Mouse (Mus musculus) midbrain, embryonic 16.5 days (tissue): ENCODE data around the gene Zmiz1. TPM values are rescaled to one million over a fixed set of nuclear protein-coding genes. Genes with fewer than 3 reads are reported as not detected.

Source experiments
- ATAC-seq: fragments of 200-750 bp; cut with Nextera tagmentation; 2 replicates; pipeline ENCODE4 v1.8.0; 2017; ENCODE audit warnings: moderate TSS enrichment
- H3K27ac ChIP-seq: fragments of 300-500 bp; sonication (generic); 2 replicates; pipeline ENCODE4 v1.5.1; 2014; ENCODE audit warnings: mild to moderate bottlenecking, low read length, mixed read lengths
- H3K27me3 ChIP-seq: fragments of 300-500 bp; sonication (generic); 2 replicates; pipeline ENCODE4 v1.6.1; 2014; ENCODE audit warnings: low read depth, low read length, mixed read lengths; ENCODE audit not compliant: control insufficient read depth, insufficient read depth
- H3K36me3 ChIP-seq: fragments of 300-500 bp; sonication (generic); 2 replicates; pipeline ENCODE4 v1.6.1; 2014; ENCODE audit warnings: mild to moderate bottlenecking, low read length, moderate library complexity, mixed read lengths; ENCODE audit not compliant: control insufficient read depth, insufficient read depth
- H3K4me1 ChIP-seq: fragments of 300-500 bp; sonication (generic); 2 replicates; pipeline ENCODE4 v1.6.1; 2014; ENCODE audit warnings: mild to moderate bottlenecking, low read length, mixed read lengths; ENCODE audit not compliant: control insufficient read depth, insufficient read depth
- H3K4me2 ChIP-seq: fragments of 300-500 bp; sonication (generic); 2 replicates; pipeline ENCODE4 v1.6.1; 2014; ENCODE audit warnings: mild to moderate bottlenecking, low read length, mixed read lengths
- H3K4me3 ChIP-seq: fragments of 300-500 bp; sonication (generic); 2 replicates; pipeline ENCODE4 v1.5.1; 2014; ENCODE audit warnings: low read depth, mild to moderate bottlenecking, low read length, moderate library complexity, mixed read lengths
- H3K9ac ChIP-seq: fragments of 300-500 bp; sonication (generic); 2 replicates; pipeline ENCODE4 v1.6.1; 2014; ENCODE audit warnings: low read depth, low read length, mixed read lengths
- H3K9me3 ChIP-seq: fragments of 300-500 bp; sonication (generic); replicated peaks from 2 replicates; pipeline ENCODE4 v1.6.1; 2014; ENCODE audit warnings: mild to moderate bottlenecking, low read length, mixed read lengths; ENCODE audit not compliant: control insufficient read depth, poor library complexity, severe bottlenecking
- WGBS: fragments of 180-500 bp; shearing (Covaris S2); extraction: QIAGEN DNeasy Blood & Tissue Kit; methylation state at CpG from one replicate; pipeline ENCODE4 v1.1.7; 2014; 5-methylcytosine and 5-hydroxymethylcytosine counted together
- polyA plus RNA-seq: library from polyadenylated mRNA; unstranded; fragments of >200 nt; fragmentation: Nextera tagmentation; extraction: Ambion mirVana; gene quantifications from 2 replicates; pipeline ENCODE4 v1.2.1, GENCODE M21; 2015

Zmiz1 gene
- polyA plus RNA-seq, 1 experiment from 2014 or later: 54.2 TPM

DNA sequence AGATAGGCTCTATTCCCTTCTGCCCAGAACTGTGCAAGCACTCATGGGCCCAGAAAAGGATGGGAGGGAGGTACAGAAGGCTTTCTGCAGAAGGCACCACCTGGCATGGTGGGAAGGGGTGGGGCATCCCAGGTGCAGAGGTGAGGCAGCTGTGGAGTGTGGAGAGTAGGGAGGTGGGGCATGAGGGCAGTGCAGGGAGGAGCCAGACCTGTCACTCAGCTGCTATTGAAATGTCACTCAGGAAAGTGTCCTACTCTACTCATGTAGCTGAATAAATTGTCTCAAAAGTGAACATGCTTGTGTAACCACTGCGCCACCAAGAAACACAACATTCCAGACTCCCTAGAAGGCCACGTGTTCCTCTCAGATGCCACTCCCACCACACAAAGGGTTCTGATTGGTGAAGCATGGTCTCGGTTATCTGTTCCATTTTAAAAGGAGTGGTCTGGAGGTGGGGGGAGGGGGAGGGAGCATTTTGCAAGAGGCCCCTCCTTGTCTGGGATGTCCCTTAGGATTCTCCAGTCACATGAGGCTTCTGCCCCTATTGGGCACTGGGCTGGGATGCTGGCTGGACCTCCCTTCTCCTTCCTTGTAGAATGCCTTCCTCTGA lies 41.6 kb downstream of the Zmiz1 start:
- peaks cover 44% of the 10 kb centered on the region for H3K4me1 ChIP-seq

DNA sequence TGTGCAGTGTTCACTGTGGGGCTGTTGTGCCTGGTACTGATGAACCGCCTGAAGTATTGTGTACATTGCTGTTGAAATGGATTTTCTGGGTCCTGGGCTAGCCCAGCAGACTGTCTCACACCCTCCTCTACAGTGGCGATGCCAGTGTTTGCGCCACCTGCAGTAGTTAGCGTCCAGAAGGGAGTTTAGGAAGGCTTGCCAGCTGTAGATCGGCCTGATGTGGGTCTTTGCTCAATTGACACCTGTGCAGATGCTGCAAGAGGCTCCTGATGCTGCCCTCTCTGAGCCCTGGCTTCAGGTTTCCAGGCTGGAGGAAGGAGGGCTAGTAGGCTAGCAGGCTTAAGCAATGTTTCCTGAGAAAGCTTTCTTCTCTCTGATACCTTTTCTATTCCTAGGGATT lies 42.5 kb downstream of the Zmiz1 start:
- 87% methylated on average over 5 of the region's 5 CpGs for WGBS
- Histone ChIP-seq H3K27me3 (no peaks in the 10 kb centered on the region), H3K27ac (no peak overlapping the region), H3K4me3 (no peak overlapping the region), H3K9ac (no peak overlapping the region), H3K9me3 (no peaks in the 10 kb centered on the region), H3K4me2 (no peak overlapping the region), H3K36me3 (peaks cover 5% of the 10 kb centered on the region; the same call in 1 of the 2 replicates), H3K4me1 (peaks cover 38% of the 10 kb centered on the region)
- ATAC-seq: no peak

More for the DNA sequence above, 41.6 kb downstream of the Zmiz1 start:
- H3K9ac ChIP-seq: no peak overlapping the region
- 38% methylated on average over 3 of the region's 3 CpGs for WGBS
- ATAC-seq: no peak; the same call in 1 of the 2 replicates
- H3K36me3 ChIP-seq: peaks cover 5% of the 10 kb centered on the region; the same call in 1 of the 2 replicates
- H3K4me3 ChIP-seq: no peak overlapping the region
- no peaks in the 10 kb centered on the region for H3K9me3 ChIP-seq
- no peak overlapping the region for H3K27ac ChIP-seq
- H3K4me2 ChIP-seq: no peak overlapping the region
- H3K27me3 ChIP-seq: no peaks in the 10 kb centered on the region

- Histone ChIP-seq H3K9ac (no peak overlapping the region), H3K36me3 (peaks cover 5% of the 10 kb centered on the region; the same call in 1 of the 2 replicates), H3K4me1 (peaks cover 32% of the 10 kb centered on the region), H3K27ac (no peak overlapping the region), H3K27me3 (no peaks in the 10 kb centered on the region), H3K9me3 (no peaks in the 10 kb centered on the region), H3K4me2 (no peak overlapping the region), H3K4me3 (no peak overlapping the region)
- 95% methylated on average over 3 of the region's 3 CpGs for WGBS
- no peak for ATAC-seq
Measured at GRCm38 (mm10) chr14:25502355-25502754, 43.4 kb downstream of the Zmiz1 start.

DNA sequence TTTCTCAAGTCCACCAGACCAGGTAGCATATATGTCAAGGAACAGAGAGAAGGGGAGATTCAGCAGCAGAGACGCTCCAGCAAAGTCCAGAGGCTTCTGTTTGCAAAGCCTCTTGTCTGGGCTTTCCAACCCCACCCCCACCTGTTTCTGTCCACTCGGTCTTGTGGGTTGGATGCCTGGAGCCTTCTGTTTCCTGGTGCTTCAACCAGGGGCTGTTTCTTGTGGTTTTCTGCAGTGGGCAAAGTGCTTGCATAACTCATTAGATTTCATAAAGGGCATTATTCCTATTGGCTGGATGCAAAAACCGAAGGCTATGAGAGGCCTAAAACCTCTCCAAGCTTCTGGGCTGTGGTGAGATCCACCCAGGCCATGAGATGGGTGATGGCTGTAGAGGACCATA lies 45.3 kb downstream of the Zmiz1 start:
- 82% methylated on average over 3 of the region's 3 CpGs for WGBS
- peaks cover 13% of the 10 kb centered on the region for H3K4me1 ChIP-seq
- H3K9ac ChIP-seq: no peak overlapping the region
- H3K9me3 ChIP-seq: no peaks in the 10 kb centered on the region
- H3K4me2 ChIP-seq: no peak overlapping the region
- no peak for ATAC-seq
- H3K27ac ChIP-seq: no peak overlapping the region
- H3K4me3 ChIP-seq: no peak overlapping the region
- peaks cover 5% of the 10 kb centered on the region; the same call in 1 of the 2 replicates for H3K36me3 ChIP-seq
- no peaks in the 10 kb centered on the region for H3K27me3 ChIP-seq

DNA sequence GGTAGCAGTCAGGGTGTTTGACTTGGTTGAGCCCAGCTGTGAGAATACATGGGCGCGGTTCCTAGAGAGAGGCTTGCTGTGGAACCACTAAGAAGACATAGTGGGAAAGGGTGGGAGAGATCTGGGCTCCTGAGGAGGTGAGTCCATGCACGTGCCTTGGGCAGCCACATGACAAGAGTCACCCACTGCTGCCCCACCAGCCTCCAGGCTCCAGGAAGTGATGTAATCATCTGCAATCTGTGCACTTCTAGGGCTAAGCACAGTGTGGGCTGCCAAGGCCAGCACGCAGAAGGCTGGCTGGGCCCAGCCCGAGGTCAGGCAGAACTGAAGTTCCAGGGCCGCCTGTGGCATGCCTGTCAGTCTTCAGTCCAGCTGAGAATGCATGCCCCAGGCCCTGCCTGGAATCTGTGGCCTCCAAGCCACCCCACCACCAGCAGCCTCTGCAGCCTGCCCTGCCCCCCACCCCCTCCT lies 46.3 kb downstream of the Zmiz1 start:
- WGBS: 81% methylated on average over 6 of the region's 6 CpGs
- H3K27me3 ChIP-seq: no peaks in the 10 kb centered on the region
- no peak overlapping the region for H3K9ac ChIP-seq
- H3K27ac ChIP-seq: no peak overlapping the region
- no peaks in the 10 kb centered on the region for H3K9me3 ChIP-seq
- H3K36me3 ChIP-seq: peaks cover 5% of the 10 kb centered on the region; the same call in 1 of the 2 replicates
- H3K4me2 ChIP-seq: no peak overlapping the region
- H3K4me3 ChIP-seq: no peak overlapping the region
- ATAC-seq: no peak
- peaks cover 5% of the 10 kb centered on the region; the same call in 1 of the 2 replicates for H3K4me1 ChIP-seq

DNA sequence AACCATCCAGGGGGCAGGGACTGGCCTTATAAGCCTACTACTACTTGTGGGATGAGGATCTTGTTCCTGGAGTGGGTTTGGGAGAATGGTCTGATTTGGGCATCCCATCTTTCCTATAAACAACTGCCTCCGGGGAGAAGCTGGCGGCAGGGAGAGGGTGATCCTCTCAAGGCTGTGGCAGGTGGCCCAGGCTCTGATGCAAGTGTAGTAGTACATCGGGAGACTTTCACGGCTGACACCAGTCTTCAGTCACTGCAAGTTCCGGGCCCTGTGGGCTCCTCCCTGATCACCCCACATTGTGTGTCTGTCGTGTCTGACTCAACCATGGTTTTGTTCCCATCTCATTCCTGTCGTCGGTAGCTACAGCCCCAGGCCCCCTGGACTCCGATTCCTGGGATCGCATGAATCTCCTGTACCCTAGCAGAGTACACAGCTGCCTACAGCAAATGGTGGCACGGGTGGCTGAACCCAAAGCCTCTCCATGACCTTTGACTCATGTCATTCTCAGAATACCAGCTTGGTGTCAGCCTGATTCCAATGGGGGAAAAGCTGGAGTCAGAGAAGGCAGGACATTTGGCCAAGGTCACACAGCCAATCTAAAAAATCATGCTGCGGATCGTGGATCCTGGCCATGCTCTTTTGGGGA lies 49.2 kb downstream of the Zmiz1 start:
- H3K9me3 ChIP-seq: no peaks in the 10 kb centered on the region
- peaks cover 29% of the 10 kb centered on the region for H3K4me1 ChIP-seq
- 75% methylated on average over 13 of the region's 13 CpGs for WGBS
- no peaks in the 10 kb centered on the region for H3K27me3 ChIP-seq
- no peak overlapping the region for H3K9ac ChIP-seq
- H3K4me2 ChIP-seq: no peak overlapping the region
- no peak for ATAC-seq
- H3K4me3 ChIP-seq: no peak overlapping the region
- H3K27ac ChIP-seq: no peak overlapping the region
- H3K36me3 ChIP-seq: peaks cover 5% of the 10 kb centered on the region; the same call in 1 of the 2 replicates

DNA sequence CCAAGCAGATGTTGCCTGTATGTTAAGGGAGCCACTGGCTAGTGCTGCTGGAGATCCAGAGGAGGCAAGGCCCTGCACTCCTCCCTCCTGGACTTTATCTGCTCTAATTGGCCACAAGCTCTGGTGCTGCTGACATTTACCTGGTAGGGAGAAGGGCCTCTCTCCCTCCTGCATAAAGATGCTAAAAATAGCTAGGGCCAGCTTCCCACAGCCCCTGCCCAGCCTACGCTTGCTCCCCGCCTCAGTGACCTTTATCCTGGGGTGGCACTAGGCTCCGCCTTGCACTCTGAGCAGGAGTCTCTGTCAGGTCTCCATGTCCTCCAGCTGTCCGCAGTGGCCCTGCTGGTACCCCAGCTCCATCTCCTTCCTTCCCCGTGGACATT lies 49.8 kb downstream of the Zmiz1 start:
- Histone ChIP-seq H3K4me3 (no peak overlapping the region), H3K27me3 (no peaks in the 10 kb centered on the region), H3K4me1 (peaks cover 34% of the 10 kb centered on the region), H3K4me2 (no peak overlapping the region), H3K36me3 (peaks cover 5% of the 10 kb centered on the region; the same call in 1 of the 2 replicates), H3K27ac (no peak overlapping the region), H3K9me3 (no peaks in the 10 kb centered on the region), H3K9ac (no peak overlapping the region)
- no peak for ATAC-seq
- WGBS: 85% methylated on average over 5 of the region's 5 CpGs

- 92% methylated on average over 20 of the region's 20 CpGs for WGBS
- no peak overlapping the region for H3K9ac ChIP-seq
- H3K27me3 ChIP-seq: no peaks in the 10 kb centered on the region
- no peak overlapping the region for H3K4me2 ChIP-seq
- no peak overlapping the region for H3K4me3 ChIP-seq
- no peaks in the 10 kb centered on the region for H3K36me3 ChIP-seq
- peaks cover 34% of the 10 kb centered on the region for H3K4me1 ChIP-seq
- H3K27ac ChIP-seq: no peak overlapping the region
- H3K9me3 ChIP-seq: no peaks in the 10 kb centered on the region
- ATAC-seq: no peak
Measured at GRCm38 (mm10) chr14:25509450-25510129, 50.6 kb downstream of the Zmiz1 start.

GRCm38 (mm10) chr14:25510362-25510761 lies 51.4 kb downstream of the Zmiz1 start:
- H3K27ac ChIP-seq: no peak overlapping the region
- H3K27me3 ChIP-seq: no peaks in the 10 kb centered on the region
- H3K36me3 ChIP-seq: no peaks in the 10 kb centered on the region
- no peak overlapping the region for H3K4me2 ChIP-seq
- H3K4me1 ChIP-seq: peaks cover 39% of the 10 kb centered on the region
- no peaks in the 10 kb centered on the region for H3K9me3 ChIP-seq
- H3K4me3 ChIP-seq: no peak overlapping the region
- WGBS: 71% methylated on average over 3 of the region's 3 CpGs
- ATAC-seq: no peak
- H3K9ac ChIP-seq: no peak overlapping the region
